Mouse (Mus musculus) lung, embryonic 15.5 days (tissue): ENCODE results near the gene Tspan18. TPM values are rescaled to one million over a fixed set of nuclear protein-coding genes. Genes with fewer than 3 reads are reported as not detected.

Experiments used
- ATAC-seq: fragments of 200-750 bp; cut with Nextera tagmentation; 2 replicates; pipeline ENCODE4 v1.8.0; 2017; ENCODE audit warnings: moderate number of reproducible peaks, borderline replicate concordance; ENCODE audit not compliant: low FRiP score, low TSS enrichment; ENCODE audit errors: extremely low read depth
- H3K27ac ChIP-seq: fragments of 300-500 bp; sonication (generic); 2 replicates; pipeline ENCODE4 v1.5.1; 2015; ENCODE audit warnings: moderate library complexity, mild to moderate bottlenecking, inconsistent platforms
- H3K27me3 ChIP-seq: fragments of 300-500 bp; sonication (generic); 2 replicates; pipeline ENCODE4 v1.6.1; 2015; ENCODE audit warnings: inconsistent platforms
- H3K36me3 ChIP-seq: fragments of 300-500 bp; sonication (generic); 2 replicates; pipeline ENCODE4 v1.6.1; 2015; ENCODE audit warnings: inconsistent platforms
- H3K4me1 ChIP-seq: fragments of 300-500 bp; sonication (generic); 2 replicates; pipeline ENCODE4 v1.6.1; 2015; ENCODE audit warnings: inconsistent platforms
- H3K4me2 ChIP-seq: fragments of 300-500 bp; sonication (generic); 2 replicates; pipeline ENCODE4 v1.6.1; 2015; ENCODE audit warnings: inconsistent platforms, mild to moderate bottlenecking, moderate library complexity
- H3K4me3 ChIP-seq: fragments of 300-500 bp; sonication (generic); 2 replicates; pipeline ENCODE4 v1.5.1; 2015; ENCODE audit warnings: mild to moderate bottlenecking, inconsistent platforms
- H3K9ac ChIP-seq: fragments of 300-500 bp; sonication (generic); 2 replicates; pipeline ENCODE4 v1.6.1; 2015; ENCODE audit warnings: inconsistent platforms
- H3K9me3 ChIP-seq: fragments of 300-500 bp; sonication (generic); 2 replicates; pipeline ENCODE4 v1.6.1; 2016; ENCODE audit warnings: inconsistent platforms
- WGBS: fragments of 180-500 bp; shearing (Covaris S2); methylation state at CpG from one replicate; pipeline ENCODE4 v1.1.7; 2015; 5-methylcytosine and 5-hydroxymethylcytosine counted together
- polyA plus RNA-seq: library from polyadenylated mRNA; unstranded; fragments of >200 nt; fragmentation: Nextera tagmentation; extraction: Ambion mirVana; gene quantifications from 2 replicates; pipeline ENCODE4 v1.2.1, GENCODE M21; 2015

Tspan18 gene
- polyA plus RNA-seq, 1 experiment from 2014 or later = 29.0 TPM

DNA sequence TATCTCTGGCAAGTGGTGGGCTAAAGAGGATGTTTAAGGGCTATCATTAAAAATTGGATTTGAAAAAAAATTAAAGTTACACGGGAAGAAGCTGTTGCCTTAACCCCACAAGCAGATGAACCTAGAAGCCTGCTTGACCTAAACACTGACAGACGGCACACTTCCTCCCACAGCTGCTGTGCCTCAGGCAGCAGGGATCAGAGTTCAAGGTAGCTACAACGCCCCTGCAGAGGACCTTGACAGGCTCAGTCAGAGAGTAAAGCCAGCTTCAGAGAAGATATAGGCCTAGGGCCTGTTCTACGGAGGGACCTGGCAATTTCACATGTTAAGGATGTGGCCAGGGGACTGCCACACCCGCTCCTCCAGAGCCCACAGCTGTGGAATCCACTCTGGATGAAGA, 161.8 kb downstream of the Tspan18 start:
- Histone ChIP-seq H3K9me3 (no peaks in the 10 kb centered on the region), H3K36me3 (no peaks in the 10 kb centered on the region), H3K4me3 (no peak overlapping the region), H3K9ac (no peak overlapping the region), H3K4me2 (no peak overlapping the region), H3K27ac (no peak overlapping the region), H3K27me3 (no peaks in the 10 kb centered on the region), H3K4me1 (peaks cover 43% of the 10 kb centered on the region)
- 50% methylated on average over 5 of the region's 5 CpGs for WGBS
- ATAC-seq = no peak

DNA sequence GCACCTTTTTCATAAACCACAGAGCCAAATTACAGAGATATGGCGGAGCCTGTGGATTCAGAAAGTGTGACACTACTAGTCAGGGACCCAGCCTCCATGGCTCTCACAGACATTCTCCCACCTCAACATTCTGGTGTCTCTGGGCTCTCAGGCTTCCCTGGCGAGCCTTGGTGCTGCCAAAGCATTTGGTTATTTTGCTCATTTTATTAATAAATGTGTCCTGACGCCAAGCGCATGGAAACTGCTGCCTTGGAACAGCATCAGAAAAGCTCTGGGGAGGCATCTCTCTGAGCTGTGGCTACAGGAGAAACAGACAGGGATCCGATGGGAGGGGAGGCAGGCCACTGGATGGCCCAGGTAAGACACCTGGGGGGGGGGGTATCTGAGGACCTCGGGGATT, 162.4 kb downstream of the Tspan18 start:
- Histone ChIP-seq H3K27me3 (no peaks in the 10 kb centered on the region), H3K4me1 (peaks cover 38% of the 10 kb centered on the region), H3K27ac (no peak overlapping the region), H3K4me3 (no peak overlapping the region), H3K4me2 (no peak overlapping the region), H3K36me3 (no peaks in the 10 kb centered on the region), H3K9ac (no peak overlapping the region), H3K9me3 (no peaks in the 10 kb centered on the region)
- 62% methylated on average over 6 of the region's 6 CpGs for WGBS
- no peak for ATAC-seq

GRCm38 (mm10) chr2:93170845-93171200, 163.5 kb downstream of the Tspan18 start:
- ATAC-seq = no peak
- no peaks in the 10 kb centered on the region for H3K9me3 ChIP-seq
- H3K36me3 ChIP-seq = no peaks in the 10 kb centered on the region
- WGBS = 50% methylated on average over 5 of the region's 5 CpGs
- H3K4me3 ChIP-seq = no peak overlapping the region
- H3K27me3 ChIP-seq = no peaks in the 10 kb centered on the region
- H3K4me2 ChIP-seq = no peak overlapping the region
- H3K9ac ChIP-seq = no peak overlapping the region
- H3K27ac ChIP-seq = no peak overlapping the region
- peaks cover 28% of the 10 kb centered on the region for H3K4me1 ChIP-seq

- no peak for ATAC-seq
- Histone ChIP-seq H3K27ac (no peak overlapping the region), H3K9ac (no peak overlapping the region), H3K9me3 (no peaks in the 10 kb centered on the region), H3K4me1 (peaks cover 23% of the 10 kb centered on the region), H3K4me2 (no peak overlapping the region), H3K27me3 (no peaks in the 10 kb centered on the region), H3K36me3 (no peaks in the 10 kb centered on the region), H3K4me3 (no peak overlapping the region)
- WGBS = 57% methylated on average over 19 of the region's 19 CpGs
These were observed 164.0 kb downstream of the Tspan18 start for GRCm38 (mm10) chr2:93170156-93170844.

DNA sequence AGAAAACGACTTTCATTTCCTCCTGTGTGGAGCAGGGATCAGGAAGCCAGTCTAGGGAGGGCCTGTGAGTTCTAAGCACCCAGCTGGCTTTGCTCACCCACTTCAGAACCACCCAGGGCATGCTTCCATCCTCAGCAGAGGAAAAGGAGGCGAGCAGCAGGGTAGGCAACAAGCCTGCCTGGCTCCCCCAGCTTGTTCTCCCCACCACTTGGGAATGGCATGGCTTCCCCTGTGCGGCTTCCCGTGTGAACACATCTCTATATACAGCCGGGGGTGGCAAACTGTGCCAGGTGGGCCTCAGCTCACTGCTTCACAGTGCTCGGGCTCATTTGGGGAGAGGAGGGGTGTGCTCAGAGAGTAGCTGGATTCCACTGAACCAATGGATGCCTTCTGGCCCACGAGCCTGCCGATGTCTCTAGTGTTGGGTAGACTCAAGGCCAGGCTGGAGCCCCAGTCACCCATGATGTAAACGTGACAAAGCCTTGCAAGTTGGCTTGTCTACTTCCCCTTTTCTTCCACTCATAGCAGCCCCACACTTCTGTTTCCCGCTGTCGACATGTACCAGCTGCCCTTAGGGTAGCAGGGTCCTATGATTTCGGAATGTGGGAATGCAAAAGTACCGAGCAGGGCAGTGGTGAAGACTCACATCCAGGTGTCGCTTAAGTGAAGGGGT, 167.4 kb downstream of the Tspan18 start:
- H3K4me1 ChIP-seq = peaks cover 24% of the 10 kb centered on the region
- no peak overlapping the region for H3K4me3 ChIP-seq
- no peak overlapping the region for H3K9ac ChIP-seq
- ATAC-seq = no peak
- no peaks in the 10 kb centered on the region for H3K27me3 ChIP-seq
- WGBS = 65% methylated on average over 14 of the region's 14 CpGs
- H3K27ac ChIP-seq = no peak overlapping the region
- H3K9me3 ChIP-seq = no peaks in the 10 kb centered on the region
- H3K36me3 ChIP-seq = no peaks in the 10 kb centered on the region
- no peak overlapping the region for H3K4me2 ChIP-seq

DNA sequence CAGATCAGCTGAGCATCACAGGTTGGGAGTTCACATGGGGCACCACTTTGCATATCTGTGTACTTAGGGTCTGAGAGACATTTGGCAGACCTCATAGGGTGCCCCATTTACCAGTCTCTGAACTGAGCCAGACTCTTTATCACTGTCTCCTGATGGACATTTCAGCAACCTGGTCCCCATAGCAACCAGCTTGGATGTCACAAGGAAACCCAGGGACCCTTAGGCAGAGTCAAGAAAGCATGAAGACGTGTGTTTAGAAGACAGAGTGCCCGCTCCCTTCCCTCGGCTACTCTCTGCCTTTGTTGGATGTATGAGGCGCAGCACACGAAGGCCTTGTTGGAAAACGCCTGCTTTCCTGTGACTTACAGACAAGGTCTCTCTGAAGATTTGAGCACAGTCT, 168.0 kb downstream of the Tspan18 start:
- H3K4me1 ChIP-seq = peaks cover 24% of the 10 kb centered on the region
- no peak overlapping the region for H3K4me3 ChIP-seq
- no peaks in the 10 kb centered on the region for H3K27me3 ChIP-seq
- no peak overlapping the region for H3K9ac ChIP-seq
- no peaks in the 10 kb centered on the region for H3K9me3 ChIP-seq
- no peak overlapping the region for H3K27ac ChIP-seq
- 70% methylated on average over 6 of the region's 6 CpGs for WGBS
- H3K36me3 ChIP-seq = no peaks in the 10 kb centered on the region
- H3K4me2 ChIP-seq = no peak overlapping the region
- no peak for ATAC-seq

- Histone ChIP-seq H3K4me1 (peaks cover 16% of the 10 kb centered on the region), H3K27ac (no peak overlapping the region), H3K27me3 (no peaks in the 10 kb centered on the region), H3K4me2 (no peak overlapping the region), H3K4me3 (no peak overlapping the region), H3K9me3 (no peaks in the 10 kb centered on the region), H3K9ac (no peak overlapping the region), H3K36me3 (no peaks in the 10 kb centered on the region)
- 45% methylated on average over 6 of the region's 6 CpGs for WGBS
- no peak for ATAC-seq
These were observed 170.5 kb downstream of the Tspan18 start for GRCm38 (mm10) chr2:93163750-93164335.

DNA sequence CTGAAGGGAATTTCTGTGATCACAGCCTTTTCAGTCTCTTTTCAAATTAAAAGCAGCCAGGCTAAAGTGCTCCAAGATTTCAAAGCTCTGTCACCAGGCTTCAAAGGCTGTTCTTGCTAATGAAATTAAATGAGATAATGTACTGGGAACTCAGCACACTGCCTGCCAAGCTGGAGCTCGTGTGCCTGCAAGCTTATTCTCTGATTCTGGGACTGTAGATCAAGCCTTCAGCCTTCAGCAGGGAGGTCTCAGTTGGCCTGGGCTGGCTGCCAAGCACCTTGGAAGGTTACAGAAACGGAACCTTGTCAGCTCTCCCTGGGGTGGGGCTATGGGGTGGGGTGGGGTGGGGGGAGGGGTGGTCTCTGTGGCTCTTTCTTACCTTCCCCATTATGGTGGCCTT, 171.0 kb downstream of the Tspan18 start:
- no peak overlapping the region for H3K4me2 ChIP-seq
- no peaks in the 10 kb centered on the region for H3K9me3 ChIP-seq
- no peak for ATAC-seq
- H3K4me1 ChIP-seq = peaks cover 16% of the 10 kb centered on the region
- 12% methylated on average over 2 of the region's 2 CpGs for WGBS
- H3K4me3 ChIP-seq = no peak overlapping the region
- H3K27me3 ChIP-seq = no peaks in the 10 kb centered on the region
- H3K27ac ChIP-seq = no peak overlapping the region
- no peak overlapping the region for H3K9ac ChIP-seq
- no peaks in the 10 kb centered on the region for H3K36me3 ChIP-seq

DNA sequence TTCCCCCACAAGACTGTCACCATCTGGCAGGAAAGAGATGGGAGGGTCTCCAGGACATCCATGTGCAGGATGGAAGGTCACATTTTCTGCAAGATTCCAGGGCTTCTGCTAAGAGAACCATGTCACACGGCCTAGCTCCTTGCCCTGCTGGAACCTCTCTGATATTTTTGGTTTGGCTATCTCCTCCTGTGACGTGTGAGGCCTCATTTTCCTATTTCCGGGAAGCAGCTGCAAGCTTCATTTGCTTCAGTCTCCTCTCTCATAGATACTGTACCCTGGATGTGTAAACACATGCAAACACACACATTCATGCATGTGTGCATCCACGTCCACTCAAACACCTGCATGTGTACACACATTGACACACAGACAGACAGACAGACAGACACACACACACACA, 171.5 kb downstream of the Tspan18 start:
- WGBS = 48% methylated on average over 4 of the region's 4 CpGs
- H3K27ac ChIP-seq = no peak overlapping the region
- no peaks in the 10 kb centered on the region for H3K9me3 ChIP-seq
- H3K27me3 ChIP-seq = no peaks in the 10 kb centered on the region
- H3K9ac ChIP-seq = no peak overlapping the region
- no peaks in the 10 kb centered on the region for H3K36me3 ChIP-seq
- no peak overlapping the region for H3K4me3 ChIP-seq
- peaks cover 16% of the 10 kb centered on the region for H3K4me1 ChIP-seq
- H3K4me2 ChIP-seq = no peak overlapping the region
- no peak for ATAC-seq

DNA sequence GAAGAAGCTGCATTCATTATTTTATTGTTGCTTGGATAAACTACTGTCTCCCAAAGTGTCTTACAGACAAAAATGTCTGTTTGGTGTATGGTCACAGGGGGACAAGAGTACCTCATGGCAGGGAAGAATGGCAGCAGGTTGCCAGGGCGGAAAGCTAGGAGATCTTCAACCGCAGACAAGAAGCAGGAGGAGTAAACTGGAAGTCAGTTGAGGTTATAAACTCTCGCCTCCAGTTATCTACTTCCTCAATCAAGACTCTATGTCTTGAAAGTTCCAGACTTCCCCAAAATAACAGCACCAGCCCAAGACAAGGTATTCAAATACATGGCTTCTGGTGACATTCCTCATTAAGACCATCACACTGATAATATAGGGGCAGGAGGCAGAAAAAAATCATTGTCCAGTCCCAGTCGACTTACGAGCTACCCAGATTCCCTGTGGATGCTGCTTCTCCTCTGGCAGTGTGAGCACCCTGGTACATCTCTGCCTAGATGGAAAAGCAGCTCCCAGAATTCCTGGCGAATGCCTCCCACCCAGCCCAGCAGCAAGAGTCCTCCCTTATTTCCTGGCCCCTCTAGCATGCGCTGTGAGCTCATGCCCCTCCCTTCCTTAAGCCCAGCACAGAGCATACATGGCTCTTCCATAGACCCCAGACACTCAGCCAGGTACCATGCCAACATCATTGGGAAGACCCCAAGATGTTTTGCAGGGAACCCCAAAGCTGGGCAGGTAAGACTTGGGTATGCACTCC, 172.2 kb downstream of the Tspan18 start:
- no peak overlapping the region for H3K9ac ChIP-seq
- H3K36me3 ChIP-seq = no peaks in the 10 kb centered on the region
- no peak overlapping the region for H3K4me3 ChIP-seq
- 71% methylated on average over 7 of the region's 7 CpGs for WGBS
- H3K9me3 ChIP-seq = no peaks in the 10 kb centered on the region
- H3K27me3 ChIP-seq = no peaks in the 10 kb centered on the region
- ATAC-seq = no peak
- H3K4me2 ChIP-seq = no peak overlapping the region
- H3K27ac ChIP-seq = no peak overlapping the region
- peaks cover 16% of the 10 kb centered on the region for H3K4me1 ChIP-seq

GRCm38 (mm10) chr2:93160467-93161035, 173.8 kb downstream of the Tspan18 start:
- WGBS = 77% methylated on average over 4 of the region's 4 CpGs
- H3K27ac ChIP-seq = no peak overlapping the region
- peaks cover 16% of the 10 kb centered on the region for H3K4me1 ChIP-seq
- H3K9ac ChIP-seq = no peak overlapping the region
- H3K4me2 ChIP-seq = no peak overlapping the region
- H3K9me3 ChIP-seq = no peaks in the 10 kb centered on the region
- ATAC-seq = no peak
- no peaks in the 10 kb centered on the region for H3K36me3 ChIP-seq
- no peaks in the 10 kb centered on the region for H3K27me3 ChIP-seq
- no peak overlapping the region for H3K4me3 ChIP-seq
